Mouse (Mus musculus): ENCODE results near the gene Efnb3. TPM values are rescaled to one million over a fixed set of nuclear protein-coding genes. Genes with fewer than 3 reads are reported as not detected.
"Not testable (repeated sequence)": the region's sequence is repeated elsewhere in the genome, so short reads cannot be mapped to it uniquely, and the experiment has no call there.

Gene Efnb3
- total RNA-seq, 1 experiment from 2014 or later: not detected

DNA sequence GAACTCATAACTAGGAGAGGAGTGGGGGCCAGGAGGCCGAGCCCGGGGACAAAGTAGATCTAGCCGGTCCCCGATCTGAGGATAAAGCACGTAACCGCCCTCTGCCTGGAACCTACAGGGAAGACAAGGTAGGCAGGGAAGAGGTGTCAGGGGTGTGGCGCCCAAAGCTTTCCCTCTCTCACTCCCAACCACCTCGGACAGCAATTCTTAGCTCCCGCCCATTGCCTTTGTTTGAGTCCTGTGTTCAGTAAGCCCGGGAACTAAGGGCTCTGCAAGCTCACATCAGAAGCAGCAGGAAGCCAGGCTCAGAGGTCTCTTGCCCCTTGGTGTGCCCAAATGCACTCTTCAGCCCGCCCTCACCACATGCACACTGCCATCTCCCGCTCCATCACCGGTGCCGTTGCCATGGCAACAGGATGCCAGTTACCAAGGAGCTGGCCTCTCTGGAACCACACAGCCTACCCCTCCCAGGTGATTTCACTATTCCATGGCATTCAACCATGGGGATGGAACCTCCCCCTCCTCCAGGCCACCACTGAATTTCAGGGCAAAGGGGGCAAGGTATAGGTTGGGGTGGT, 2.5 kb downstream of the Efnb3 start:
- ATAC-seq (replicated peaks; ENCODE audit: insufficient number of reproducible peaks, low FRiP score, low TSS enrichment, poor library complexity, severe bottlenecking): no peak

- peak; percentile 33; the same call in 1 of the 2 replicates for ATAC-seq (replicated peaks; ENCODE audit: insufficient number of reproducible peaks, low FRiP score, low TSS enrichment, poor library complexity, severe bottlenecking)
Observed at GRCm38 (mm10) chr11:69554539-69555140, 5.4 kb downstream of the Efnb3 start.

DNA sequence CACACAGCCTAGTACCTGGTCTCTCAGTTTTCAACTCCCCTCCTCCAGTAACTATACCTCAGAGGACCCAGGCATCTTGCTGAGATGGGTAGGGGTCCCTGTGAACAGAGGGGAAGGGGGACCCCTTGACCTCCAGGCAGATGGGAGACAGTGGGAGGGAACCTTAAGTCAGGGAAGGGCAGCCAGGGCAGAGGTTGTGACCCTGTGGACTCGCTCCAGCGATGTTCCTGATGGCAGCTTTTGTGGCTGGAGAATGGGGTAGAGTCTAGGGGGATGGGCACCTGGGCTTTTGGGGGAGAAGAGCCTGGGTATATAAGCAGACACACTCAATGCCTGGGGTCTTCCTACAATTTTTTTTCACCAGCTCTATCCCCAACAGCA, 6.7 kb downstream of the Efnb3 start:
- no peak for ATAC-seq (replicated peaks; ENCODE audit: insufficient number of reproducible peaks, low FRiP score, low TSS enrichment, poor library complexity, severe bottlenecking)

DNA sequence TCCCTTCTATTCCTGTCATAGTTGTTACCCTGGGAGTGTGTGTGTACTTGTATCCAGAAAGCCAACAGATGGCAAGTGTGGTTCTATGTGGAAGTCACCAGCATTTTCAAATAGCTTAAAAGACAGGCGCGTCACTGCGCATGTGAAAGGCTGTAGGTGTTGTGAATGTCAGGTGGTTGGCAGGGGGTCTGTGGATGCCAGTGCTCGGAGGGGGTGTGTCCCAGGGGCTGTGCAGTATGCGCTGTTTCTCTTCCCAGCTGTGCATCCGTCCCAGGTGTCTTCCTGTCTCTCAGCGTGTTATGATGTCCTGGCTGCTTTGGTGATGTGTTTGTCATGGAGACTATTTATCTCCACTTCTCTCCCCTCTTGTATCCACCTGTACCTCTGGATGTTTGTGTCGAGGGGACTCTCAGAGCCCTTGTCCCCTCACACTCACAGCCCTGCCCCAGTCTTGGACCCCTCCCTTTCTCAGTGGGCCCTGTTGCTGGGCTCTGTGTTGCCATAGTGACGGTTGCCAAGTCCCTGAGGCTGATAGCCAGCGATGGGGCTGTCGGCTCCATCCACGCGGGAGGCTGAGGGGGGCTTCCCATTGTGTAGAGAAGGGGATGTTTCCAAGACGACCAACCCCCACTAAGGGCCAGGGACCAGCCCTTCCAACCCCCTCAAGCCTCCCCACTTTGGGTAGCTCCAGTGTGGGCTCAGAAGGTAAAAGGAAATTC, 7.2 kb downstream of the Efnb3 start:
- no peak for ATAC-seq (replicated peaks; ENCODE audit: insufficient number of reproducible peaks, low FRiP score, low TSS enrichment, poor library complexity, severe bottlenecking)

DNA sequence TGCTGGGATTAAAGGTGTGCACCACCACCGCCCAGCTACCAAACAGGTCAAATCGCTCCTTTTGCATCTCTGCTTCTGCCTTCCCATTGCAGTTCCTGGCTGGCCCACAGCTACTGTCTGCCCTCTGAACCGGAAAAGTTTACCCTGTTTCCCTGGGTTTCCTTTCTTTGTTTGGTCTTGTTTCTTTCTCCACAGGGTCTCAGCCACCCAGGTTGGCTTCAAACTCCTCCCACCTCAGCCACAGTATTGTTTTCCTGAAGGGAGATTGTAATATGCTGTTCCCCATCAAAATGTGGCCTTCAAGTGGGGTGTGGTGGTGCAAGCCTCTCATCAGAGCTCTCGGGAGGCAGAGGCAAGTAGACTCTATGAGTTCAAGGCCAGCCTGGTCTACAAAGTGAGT, 8.7 kb downstream of the Efnb3 start:
- ATAC-seq (replicated peaks; ENCODE audit: insufficient number of reproducible peaks, low FRiP score, low TSS enrichment, poor library complexity, severe bottlenecking): no peak

- ATAC-seq (replicated peaks; ENCODE audit: insufficient number of reproducible peaks, low FRiP score, low TSS enrichment, poor library complexity, severe bottlenecking): no peak
Observed at GRCm38 (mm10) chr11:69549060-69549656, 10.8 kb downstream of the Efnb3 start, which contains the start of gene Dnah2. Gene Dnah2, minus strand, starts transcription at chr11:69549110.

DNA sequence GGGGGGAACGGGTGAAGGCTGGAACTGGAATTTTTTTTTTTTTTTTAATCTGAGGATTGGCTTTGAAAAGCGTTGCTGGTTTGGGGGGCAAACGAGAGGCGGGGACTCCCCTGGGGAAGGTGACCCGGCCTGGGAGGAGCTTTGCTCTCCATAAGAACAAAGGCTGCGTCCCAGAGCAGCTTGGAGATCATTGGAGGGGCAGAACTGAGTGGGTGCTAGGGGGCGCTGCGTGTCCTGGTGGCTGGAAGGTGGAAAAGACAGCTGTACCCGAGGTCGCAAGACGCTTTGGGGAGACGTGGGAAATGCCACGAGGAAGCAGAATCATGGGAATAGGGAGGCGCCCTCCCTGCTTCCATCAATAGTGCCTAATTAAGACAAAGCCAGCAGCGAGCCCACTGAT, 12.9 kb downstream of the Efnb3 start:
- ATAC-seq (replicated peaks; ENCODE audit: insufficient number of reproducible peaks, low FRiP score, low TSS enrichment, poor library complexity, severe bottlenecking): no peak

GRCm38 (mm10) chr11:69546423-69547053, 13.5 kb downstream of the Efnb3 start:
- no peak for ATAC-seq (replicated peaks; ENCODE audit: insufficient number of reproducible peaks, low FRiP score, low TSS enrichment, poor library complexity, severe bottlenecking)

DNA sequence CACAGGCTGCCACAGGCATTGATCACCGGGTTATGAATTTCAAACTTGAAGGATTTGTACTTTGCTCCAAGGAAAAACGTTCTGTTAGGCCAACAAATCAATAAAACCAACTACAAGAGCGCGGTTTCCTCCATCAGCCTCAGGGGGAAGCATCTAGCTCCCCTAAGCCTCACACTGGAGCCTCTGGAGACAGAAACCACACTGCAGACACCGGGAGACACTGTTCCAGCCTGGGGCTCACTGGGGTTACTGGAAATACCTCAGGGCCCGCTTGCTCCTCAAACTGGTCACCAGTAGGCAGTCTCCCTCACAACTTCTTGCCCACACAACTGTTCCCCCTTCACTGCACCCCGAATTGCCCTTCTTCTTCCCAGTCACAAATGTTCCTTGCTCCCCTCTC, 14.0 kb downstream of the Efnb3 start:
- no peak for ATAC-seq (replicated peaks; ENCODE audit: insufficient number of reproducible peaks, low FRiP score, low TSS enrichment, poor library complexity, severe bottlenecking)

DNA sequence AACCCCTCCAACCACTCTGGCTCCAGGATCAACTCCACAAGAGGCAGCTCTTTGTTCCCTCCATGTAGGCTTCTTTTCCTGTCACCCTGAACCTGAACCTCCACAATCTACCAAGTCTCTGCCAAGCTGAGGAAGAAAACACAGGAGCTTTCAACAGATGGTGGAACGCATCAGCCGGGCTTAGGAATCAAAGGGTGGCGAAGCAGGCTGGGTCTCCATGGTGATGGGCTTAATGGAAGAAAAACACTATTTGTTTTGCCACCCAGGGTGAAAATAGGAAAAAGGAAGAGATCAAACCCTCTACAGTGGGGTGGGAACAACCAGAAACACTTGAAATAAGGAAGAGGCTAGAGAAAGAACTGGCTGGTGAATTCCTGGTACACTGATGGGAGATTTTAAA, 16.4 kb downstream of the Efnb3 start:
- no peak for ATAC-seq (replicated peaks; ENCODE audit: insufficient number of reproducible peaks, low FRiP score, low TSS enrichment, poor library complexity, severe bottlenecking)

DNA sequence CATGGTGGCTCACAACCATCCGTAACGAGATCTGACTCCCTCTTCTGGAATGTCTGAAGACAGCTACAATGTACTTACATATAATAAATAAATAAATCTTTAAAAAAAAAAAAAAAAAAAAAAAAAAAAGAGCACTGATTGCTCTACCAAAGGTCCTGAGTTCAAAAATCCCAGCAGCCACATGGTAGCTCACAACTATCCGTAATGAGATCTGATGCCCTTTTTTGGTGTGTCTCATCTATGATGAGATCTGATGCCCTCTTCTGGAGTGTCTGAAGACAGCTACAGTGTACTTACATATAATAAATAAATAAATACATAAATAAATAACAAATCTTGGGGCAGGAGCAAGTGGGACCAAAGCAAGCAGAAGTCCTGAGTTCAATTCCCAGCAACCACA, 18.3 kb downstream of the Efnb3 start:
- ATAC-seq (replicated peaks; ENCODE audit: insufficient number of reproducible peaks, low FRiP score, low TSS enrichment, poor library complexity, severe bottlenecking): not testable (repeated sequence)

DNA sequence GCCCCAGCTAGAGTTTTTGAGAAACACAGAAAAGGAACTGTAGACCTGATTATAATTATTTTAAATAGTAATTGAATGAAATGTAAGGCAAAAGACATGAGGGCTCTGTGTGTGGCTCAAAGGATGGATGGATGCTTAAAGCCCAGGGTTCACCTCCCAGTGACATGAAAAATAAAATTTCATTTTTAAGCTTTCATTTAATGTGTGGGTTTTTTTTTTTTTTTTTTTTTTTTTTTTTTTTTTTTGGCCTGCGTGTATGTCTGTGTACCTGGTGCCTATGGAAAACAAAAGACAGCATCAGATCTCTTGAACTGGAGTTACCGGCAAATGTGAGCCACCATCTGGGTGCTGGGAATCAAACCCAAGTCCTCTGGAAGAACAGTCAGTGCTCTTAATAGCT, 19.3 kb downstream of the Efnb3 start:
- no peak for ATAC-seq (replicated peaks; ENCODE audit: insufficient number of reproducible peaks, low FRiP score, low TSS enrichment, poor library complexity, severe bottlenecking)

DNA sequence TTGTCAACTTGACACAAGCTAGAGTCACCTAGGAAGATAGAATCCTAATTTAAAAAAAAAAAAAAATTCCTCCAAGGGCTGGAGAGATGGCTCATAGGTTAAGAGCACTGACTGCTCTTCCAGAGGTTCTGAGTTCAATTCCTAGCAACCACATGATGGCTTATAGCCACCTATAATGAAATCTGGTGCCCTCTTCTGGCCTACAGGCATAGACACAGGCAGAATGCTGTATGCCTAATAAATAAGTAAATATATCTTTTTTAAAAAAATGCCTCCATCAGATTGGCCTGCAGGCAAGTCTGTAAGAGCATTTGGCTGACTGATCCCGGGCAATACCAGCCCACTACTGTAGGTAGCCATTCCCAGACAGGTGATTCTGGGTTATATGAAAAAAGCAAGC, 25.0 kb downstream of the Efnb3 start:
- no peak for ATAC-seq (replicated peaks; ENCODE audit: insufficient number of reproducible peaks, low FRiP score, low TSS enrichment, poor library complexity, severe bottlenecking)

DNA sequence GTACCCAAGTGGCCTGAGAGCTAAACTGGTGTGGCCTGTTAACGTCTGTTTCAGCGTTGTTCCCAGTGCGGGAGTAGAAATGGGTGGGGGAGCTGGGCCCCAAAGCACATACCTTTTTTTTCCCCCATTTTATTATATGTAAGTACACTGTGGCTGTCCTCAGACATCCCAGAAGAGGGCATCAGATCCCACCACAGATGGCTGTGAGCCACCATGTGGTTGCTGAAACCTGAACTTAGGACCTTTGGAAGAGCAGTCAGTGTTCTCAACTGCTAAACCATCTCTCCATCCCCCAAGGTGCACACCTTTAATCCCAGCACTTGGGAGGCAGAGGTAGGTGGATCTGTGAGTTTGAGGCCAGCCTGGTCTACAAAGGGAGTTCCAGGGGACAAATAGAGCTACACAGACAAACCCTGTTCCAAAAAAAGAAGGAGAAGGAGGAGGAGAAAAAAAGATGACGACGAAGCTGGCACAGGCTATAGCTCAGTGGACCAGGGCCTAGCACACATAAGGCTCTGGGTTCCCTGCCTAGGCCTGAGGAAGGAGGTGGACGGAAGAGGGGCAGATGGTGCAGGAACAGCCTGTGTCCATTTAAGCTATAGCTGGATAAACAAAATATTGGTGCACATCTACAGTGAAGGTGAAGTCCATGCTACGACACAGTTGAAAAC, 27.4 kb downstream of the Efnb3 start:
- ATAC-seq (replicated peaks; ENCODE audit: insufficient number of reproducible peaks, low FRiP score, low TSS enrichment, poor library complexity, severe bottlenecking): no peak

DNA sequence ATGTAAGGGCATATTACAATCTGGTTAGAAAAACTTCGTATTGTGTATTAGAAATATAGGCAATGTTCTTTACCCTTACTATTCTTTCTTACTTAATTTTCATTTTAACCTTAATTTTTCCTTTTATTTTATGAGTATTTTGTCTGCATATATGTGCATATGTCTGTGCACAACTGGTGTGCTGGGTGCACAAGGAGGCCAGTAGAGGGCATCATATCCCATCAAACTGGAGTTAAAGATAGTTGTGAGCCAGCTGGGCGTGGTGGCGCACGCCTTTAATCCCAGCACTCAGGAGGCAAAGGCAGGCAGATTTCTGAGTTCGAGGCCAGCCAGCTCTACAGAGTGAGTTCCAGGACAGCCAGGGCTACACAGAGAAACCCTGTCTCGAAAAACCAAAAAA, 29.2 kb downstream of the Efnb3 start:
- not testable (repeated sequence) for ATAC-seq (replicated peaks; ENCODE audit: insufficient number of reproducible peaks, low FRiP score, low TSS enrichment, poor library complexity, severe bottlenecking)

GRCm38 (mm10) chr11:69530281-69530680, 29.7 kb downstream of the Efnb3 start:
- ATAC-seq (replicated peaks; ENCODE audit: insufficient number of reproducible peaks, low FRiP score, low TSS enrichment, poor library complexity, severe bottlenecking): not testable (repeated sequence)

- no peak for ATAC-seq (replicated peaks; ENCODE audit: insufficient number of reproducible peaks, low FRiP score, low TSS enrichment, poor library complexity, severe bottlenecking)
Observed at GRCm38 (mm10) chr11:69528031-69528390, 32.0 kb downstream of the Efnb3 start.

- ATAC-seq (replicated peaks; ENCODE audit: insufficient number of reproducible peaks, low FRiP score, low TSS enrichment, poor library complexity, severe bottlenecking): no peak
Observed at GRCm38 (mm10) chr11:69527098-69528030, 32.6 kb downstream of the Efnb3 start.

Data from monocyte, adult 5-6 weeks (primary cell).